Mouse (Mus musculus): Measurements from ENCODE around the gene Smoc2.

DNA sequence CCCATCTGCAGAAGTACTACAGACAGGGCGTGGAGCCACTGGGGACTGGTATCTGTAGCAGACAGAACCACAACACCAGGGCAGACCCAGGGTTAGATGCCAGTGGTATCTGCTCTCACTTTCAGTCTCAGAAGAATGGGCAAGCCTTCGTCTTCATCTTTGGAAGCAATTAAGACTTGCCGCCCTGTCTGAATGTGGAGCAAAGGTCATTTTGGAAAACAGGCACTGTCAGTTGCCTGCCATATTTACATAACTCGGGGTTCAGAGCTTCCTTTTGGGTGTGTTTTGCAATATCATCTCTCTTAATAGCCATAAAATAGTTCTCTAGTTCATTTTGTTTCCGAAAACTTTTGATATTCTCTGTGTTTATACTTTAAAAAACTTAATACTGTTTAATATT is 168.0 kb downstream of the Smoc2 start:
- TF ChIP-seq CTCF (IDR thresholded peaks at IDR 0.05; ENCODE audit: low read depth, low read length) (no peak), POLR2A (IDR thresholded peaks at IDR 0.05; ENCODE audit: borderline replicate concordance, low read depth, low read length) (no peak)

Data from bone marrow macrophage, adult 2 months (primary cell).